Mouse (Mus musculus) brown adipose tissue, adult 24 weeks (tissue): Measurements from ENCODE around the gene Nptx1. TPM values are rescaled to one million over a fixed set of nuclear protein-coding genes. Genes with fewer than 3 reads are reported as not detected.
A peak's percentile ranks its signal among the peaks of the same experiment; 100 is the strongest.

ENCODE experiments used
- H3K27ac ChIP-seq: fragments of 200-500 bp; replicated peaks from 2 replicates; pipeline ENCODE4 v1.5.1; 2012; ENCODE audit warnings: low read depth, mild to moderate bottlenecking, low read length
- H3K4me1 ChIP-seq: fragments of 200-500 bp; 2 replicates; pipeline ENCODE4 v1.6.1; 2012; ENCODE audit warnings: low read length, mixed read lengths; ENCODE audit not compliant: control insufficient read depth, insufficient read depth, insufficient read length
- H3K4me3 ChIP-seq: fragments of 200-500 bp; 2 replicates; pipeline ENCODE4 v1.5.1; 2012; ENCODE audit warnings: low read depth, mild to moderate bottlenecking, low read length, moderate library complexity; ENCODE audit not compliant: insufficient read depth
- polyA plus RNA-seq: library from polyadenylated mRNA; stranded (reverse); fragments of >200 nt; gene quantifications from 2 replicates; pipeline ENCODE4 v1.2.4, GENCODE M21; 2012; ENCODE audit not compliant: missing spikeins, insufficient read depth, insufficient read length

The Nptx1 gene
- polyA plus RNA-seq, 1 experiment: not detected

GRCm38 (mm10) chr11:119544518-119545105, 2.9 kb downstream of the Nptx1 start:
- H3K27ac ChIP-seq: no peak overlapping the region
- H3K4me1 ChIP-seq: no peaks in the 10 kb centered on the region; the same call in 1 of the 2 replicates
- no peak overlapping the region for H3K4me3 ChIP-seq

- H3K27ac ChIP-seq: no peak overlapping the region
- H3K4me1 ChIP-seq: no peaks in the 10 kb centered on the region; the same call in 1 of the 2 replicates
- no peak overlapping the region for H3K4me3 ChIP-seq
Observed at GRCm38 (mm10) chr11:119543816-119544517, 3.6 kb downstream of the Nptx1 start.

GRCm38 (mm10) chr11:119542886-119543285, 4.7 kb downstream of the Nptx1 start:
- no peak overlapping the region for H3K4me3 ChIP-seq
- no peak overlapping the region for H3K27ac ChIP-seq
- no peaks in the 10 kb centered on the region for H3K4me1 ChIP-seq

- Histone ChIP-seq H3K4me1 (no peaks in the 10 kb centered on the region), H3K4me3 (no peak overlapping the region), H3K27ac (no peak overlapping the region)
Observed at GRCm38 (mm10) chr11:119542371-119542770, 5.2 kb downstream of the Nptx1 start.

DNA sequence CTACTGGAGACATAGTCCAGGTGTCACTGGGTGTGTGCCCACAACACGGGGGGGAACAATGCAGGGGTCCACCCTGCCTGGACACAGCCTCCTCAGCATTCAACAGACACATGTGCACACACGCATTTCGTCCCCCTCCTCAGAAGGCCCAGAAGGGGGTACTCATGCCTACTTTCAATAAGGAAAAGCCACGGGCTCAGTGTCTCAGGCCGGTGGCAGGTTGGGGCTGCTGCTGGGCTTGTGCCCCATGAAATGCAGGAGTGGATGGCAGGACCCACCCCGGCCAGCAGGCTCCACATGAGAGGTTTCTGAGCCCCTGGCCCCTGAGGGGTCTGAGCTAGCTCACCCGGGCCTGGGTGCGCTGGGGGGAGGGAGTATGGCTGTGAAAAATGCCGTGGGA, 6.5 kb downstream of the Nptx1 start:
- H3K27ac ChIP-seq: no peak overlapping the region
- no peaks in the 10 kb centered on the region for H3K4me1 ChIP-seq
- no peak overlapping the region for H3K4me3 ChIP-seq

DNA sequence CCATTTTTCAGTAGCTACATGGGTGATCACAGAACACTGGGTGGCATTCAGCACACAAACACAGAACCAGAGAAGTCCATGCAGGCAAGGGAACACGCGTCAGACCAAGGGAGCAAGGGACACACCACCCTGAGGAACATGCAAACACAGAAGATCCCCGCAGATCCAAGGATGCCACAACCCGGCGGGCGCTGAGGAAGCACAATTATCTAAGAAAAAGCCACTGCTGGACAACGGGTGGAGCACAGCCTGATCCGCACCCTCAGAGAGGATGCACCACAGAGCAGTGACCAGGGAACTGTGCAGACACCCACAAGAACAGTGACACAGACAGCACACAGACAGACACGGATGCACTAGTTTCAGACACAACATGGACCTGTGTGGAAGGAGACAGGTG, 7.0 kb downstream of the Nptx1 start:
- Histone ChIP-seq H3K4me1 (no peaks in the 10 kb centered on the region), H3K4me3 (no peak overlapping the region), H3K27ac (no peak overlapping the region)

DNA sequence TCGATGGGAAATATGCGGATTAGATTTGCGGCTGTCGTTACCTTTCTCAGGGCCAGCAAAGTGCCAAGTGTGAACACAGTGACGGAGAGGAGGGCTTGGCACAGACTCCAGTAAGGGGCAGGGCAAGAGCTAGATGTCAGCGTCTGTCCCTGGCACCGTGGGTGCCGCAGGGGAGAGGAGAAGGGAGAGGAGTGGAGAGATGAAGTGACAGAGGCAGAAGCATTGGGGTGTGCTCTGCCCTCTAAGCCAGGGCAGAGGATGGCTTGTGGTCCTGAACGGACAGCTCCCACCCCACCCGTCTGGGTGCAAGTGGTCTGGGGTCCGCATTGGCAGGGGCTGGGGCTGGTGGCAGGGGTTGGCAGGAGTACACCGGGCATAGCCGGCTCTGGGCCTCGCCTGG, 7.6 kb downstream of the Nptx1 start:
- Histone ChIP-seq H3K4me1 (no peaks in the 10 kb centered on the region), H3K27ac (no peak overlapping the region), H3K4me3 (no peak overlapping the region)

- Histone ChIP-seq H3K4me1 (no peaks in the 10 kb centered on the region), H3K27ac (no peak overlapping the region), H3K4me3 (no peak overlapping the region)
Observed at GRCm38 (mm10) chr11:119533745-119534144, 13.8 kb downstream of the Nptx1 start.

- H3K4me3 ChIP-seq: no peak overlapping the region
- no peaks in the 10 kb centered on the region for H3K4me1 ChIP-seq
- H3K27ac ChIP-seq: no peak overlapping the region
Observed at GRCm38 (mm10) chr11:119532460-119532859, 15.1 kb downstream of the Nptx1 start.

- no peak overlapping the region for H3K27ac ChIP-seq
- no peaks in the 10 kb centered on the region; the same call in 1 of the 2 replicates for H3K4me1 ChIP-seq
- no peak overlapping the region for H3K4me3 ChIP-seq
Observed at GRCm38 (mm10) chr11:119528930-119529329, 18.6 kb downstream of the Nptx1 start.

- Histone ChIP-seq H3K4me3 (no peak overlapping the region), H3K4me1 (peaks cover 6% of the 10 kb centered on the region; the same call in 1 of the 2 replicates), H3K27ac (no peak overlapping the region)
Observed at GRCm38 (mm10) chr11:119526068-119526966, 21.2 kb downstream of the Nptx1 start.

- peak overlapping the region; percentile 54 for H3K4me3 ChIP-seq
- H3K4me1 ChIP-seq: peaks cover 6% of the 10 kb centered on the region; the same call in 1 of the 2 replicates
- H3K27ac ChIP-seq: no peak overlapping the region
Observed at GRCm38 (mm10) chr11:119524545-119524949, 23.0 kb downstream of the Nptx1 start.

- no peak overlapping the region for H3K4me3 ChIP-seq
- peaks cover 6% of the 10 kb centered on the region; the same call in 1 of the 2 replicates for H3K4me1 ChIP-seq
- no peak overlapping the region for H3K27ac ChIP-seq
Observed at GRCm38 (mm10) chr11:119523392-119523791, 24.2 kb downstream of the Nptx1 start.

DNA sequence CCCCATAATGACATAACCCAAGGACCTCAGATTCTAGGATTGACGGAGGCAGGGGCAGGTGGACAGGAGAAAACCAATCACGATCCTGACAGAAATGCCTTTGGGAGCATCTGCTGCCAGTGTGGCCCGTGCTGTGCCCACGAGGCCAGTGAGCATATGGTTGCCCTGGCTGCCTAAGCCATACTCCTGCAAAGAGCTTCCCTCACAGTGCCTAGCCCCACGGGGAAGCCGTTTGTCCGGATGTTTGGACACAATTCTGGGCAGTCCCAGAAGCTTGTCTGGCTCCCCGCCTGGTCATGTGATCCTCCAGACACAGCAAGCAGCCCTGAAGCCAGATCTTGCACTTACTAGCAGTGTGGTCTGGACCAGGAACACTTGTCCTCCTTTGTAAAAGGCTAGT, 24.8 kb downstream of the Nptx1 start:
- H3K27ac ChIP-seq: no peak overlapping the region
- no peak overlapping the region for H3K4me3 ChIP-seq
- peaks cover 6% of the 10 kb centered on the region; the same call in 1 of the 2 replicates for H3K4me1 ChIP-seq
